Mouse (Mus musculus) liver, embryonic 16.5 days (tissue): Measurements from ENCODE around the gene Cyp26b1. TPM values are rescaled to one million over a fixed set of nuclear protein-coding genes. Genes with fewer than 3 reads are reported as not detected.

Experiments used
- ATAC-seq: fragments of 200-750 bp; cut with Nextera tagmentation; 2 replicates; pipeline ENCODE4 v1.8.0; 2017; ENCODE audit warnings: low read depth, mild to moderate bottlenecking, moderate number of reproducible peaks, moderate library complexity
- H3K27ac ChIP-seq: fragments of 300-500 bp; sonication (generic); 2 replicates; pipeline ENCODE4 v1.5.1; 2014; ENCODE audit warnings: mild to moderate bottlenecking, low read length
- H3K27me3 ChIP-seq: fragments of 300-500 bp; sonication (generic); 2 replicates; pipeline ENCODE4 v1.6.1; 2014; ENCODE audit warnings: low read depth, low read length, mixed read lengths; ENCODE audit not compliant: control insufficient read depth, insufficient read depth
- H3K36me3 ChIP-seq: fragments of 300-500 bp; sonication (generic); 2 replicates; pipeline ENCODE4 v1.6.1; 2014; ENCODE audit warnings: mild to moderate bottlenecking; ENCODE audit not compliant: control insufficient read depth, insufficient read depth
- H3K4me1 ChIP-seq: fragments of 300-500 bp; sonication (generic); 2 replicates; pipeline ENCODE4 v1.6.1; 2014; ENCODE audit warnings: low read depth, low read length, mixed read lengths; ENCODE audit not compliant: control insufficient read depth
- H3K4me2 ChIP-seq: fragments of 300-500 bp; sonication (generic); 2 replicates; pipeline ENCODE4 v1.6.1; 2014; ENCODE audit warnings: low read depth, low read length, mixed read lengths
- H3K4me3 ChIP-seq: fragments of 300-500 bp; sonication (generic); 2 replicates; pipeline ENCODE4 v1.5.1; 2014; ENCODE audit warnings: low read depth, mild to moderate bottlenecking, low read length
- H3K9ac ChIP-seq: fragments of 300-500 bp; sonication (generic); 2 replicates; pipeline ENCODE4 v1.6.1; 2014; ENCODE audit warnings: low read depth, low read length
- H3K9me3 ChIP-seq: fragments of 300-500 bp; sonication (generic); replicated peaks from 2 replicates; pipeline ENCODE4 v1.6.1; 2016; ENCODE audit warnings: low read length; ENCODE audit not compliant: control insufficient read depth
- WGBS: fragments of 180-500 bp; shearing (Covaris S2); extraction: QIAGEN DNeasy Blood & Tissue Kit; methylation state at CpG from one replicate; pipeline ENCODE4 v1.1.7; 2014; ENCODE audit not compliant: insufficient replicate concordance; 5-methylcytosine and 5-hydroxymethylcytosine counted together
- polyA plus RNA-seq: library from polyadenylated mRNA; unstranded; fragments of >200 nt; fragmentation: Nextera tagmentation; extraction: Ambion mirVana; gene quantifications from 2 replicates; pipeline ENCODE4 v1.2.1, GENCODE M21; 2015

Gene Cyp26b1
- polyA plus RNA-seq, result 0.07 and 0.17 TPM in 2 replicates

DNA sequence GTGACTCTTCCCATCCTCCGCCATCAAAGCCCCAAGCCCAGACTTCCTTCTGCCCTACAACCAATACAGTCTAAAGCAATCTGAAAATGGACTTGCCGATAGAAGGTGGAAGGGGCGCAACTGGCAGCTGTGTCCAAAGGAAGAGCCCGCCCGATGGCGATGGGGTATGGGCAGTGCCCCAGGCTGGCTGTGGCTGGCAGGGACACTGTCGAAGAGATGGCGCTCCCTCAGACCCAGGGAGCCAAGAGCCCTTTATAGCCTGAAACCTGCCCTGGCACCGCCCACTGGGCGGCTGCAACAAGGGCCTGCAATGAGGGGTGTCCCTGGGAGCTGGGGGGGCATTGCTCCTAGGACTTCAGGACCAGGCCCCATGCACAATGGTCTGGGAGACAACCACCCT, at the start of gene Cyp26b1:
Gene Cyp26b1, minus strand, starts transcription at position 216 of the 400 bp plus-strand sequence.
- Histone ChIP-seq H3K27ac (no peak within 1 kb of the TSS), H3K4me3 (no peak within 1 kb of the TSS), H3K36me3 (no peaks in the 10 kb centered on the region), H3K9me3 (no peaks in the 10 kb centered on the region), H3K4me1 (no peaks in the 10 kb centered on the region), H3K27me3 (peaks cover 18% of the 10 kb centered on the region), H3K4me2 (no peak within 1 kb of the TSS), H3K9ac (no peak within 1 kb of the TSS)
- no peak for ATAC-seq
- WGBS, result 72% methylated on average over 10 of the region's 10 CpGs

DNA sequence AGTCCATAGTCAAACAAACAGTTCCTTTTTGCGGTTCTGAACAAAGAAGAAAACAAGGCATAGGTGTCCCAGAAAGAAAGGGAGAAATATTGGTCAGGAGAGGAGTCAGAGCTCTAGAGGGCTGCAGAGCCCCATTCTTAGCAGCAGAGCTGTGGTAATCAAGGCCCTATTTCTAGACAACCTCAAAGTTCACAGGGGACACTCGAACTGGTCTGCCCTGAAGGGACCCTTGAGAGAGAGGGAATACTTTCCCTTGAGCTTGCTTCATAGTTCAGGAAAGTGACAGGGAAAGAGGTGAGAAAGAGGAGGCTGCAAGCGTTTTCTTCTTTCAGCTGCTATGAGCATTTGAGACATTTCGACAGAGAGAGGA, 47.3 kb upstream of the Cyp26b1 start:
- H3K9ac ChIP-seq, result no peak overlapping the region

GRCm38 (mm10) chr6:84640324-84641061, 46.8 kb upstream of the Cyp26b1 start:
- H3K9me3 ChIP-seq, result no peaks in the 10 kb centered on the region
- no peak overlapping the region for H3K4me2 ChIP-seq
- H3K27ac ChIP-seq, result no peak overlapping the region
- no peaks in the 10 kb centered on the region for H3K27me3 ChIP-seq
- no peaks in the 10 kb centered on the region for H3K36me3 ChIP-seq
- no peak overlapping the region for H3K9ac ChIP-seq
- peaks cover 5% of the 10 kb centered on the region for H3K4me1 ChIP-seq
- no peak overlapping the region for H3K4me3 ChIP-seq
- WGBS, result 34% methylated on average over 9 of the region's 9 CpGs
- ATAC-seq, result peak; percentile 83

More for the DNA sequence above, 47.3 kb upstream of the Cyp26b1 start:
- H3K36me3 ChIP-seq, result no peaks in the 10 kb centered on the region
- H3K27ac ChIP-seq, result no peak overlapping the region
- 28% methylated on average over 4 of the region's 4 CpGs for WGBS
- H3K4me2 ChIP-seq, result no peak overlapping the region
- H3K4me1 ChIP-seq, result peaks cover 5% of the 10 kb centered on the region
- 0 out of 2 replicates have a peak, but pooled peaks have one; percentile 28 for ATAC-seq
- no peak overlapping the region for H3K4me3 ChIP-seq
- no peaks in the 10 kb centered on the region for H3K27me3 ChIP-seq
- no peaks in the 10 kb centered on the region for H3K9me3 ChIP-seq

- Histone ChIP-seq H3K9ac (no peak overlapping the region), H3K4me2 (no peak overlapping the region), H3K27ac (no peak overlapping the region), H3K4me1 (peaks cover 5% of the 10 kb centered on the region), H3K36me3 (no peaks in the 10 kb centered on the region), H3K4me3 (no peak overlapping the region), H3K9me3 (no peaks in the 10 kb centered on the region), H3K27me3 (no peaks in the 10 kb centered on the region)
- ATAC-seq, result no peak
Measured at GRCm38 (mm10) chr6:84638206-84638605, 44.5 kb upstream of the Cyp26b1 start.

DNA sequence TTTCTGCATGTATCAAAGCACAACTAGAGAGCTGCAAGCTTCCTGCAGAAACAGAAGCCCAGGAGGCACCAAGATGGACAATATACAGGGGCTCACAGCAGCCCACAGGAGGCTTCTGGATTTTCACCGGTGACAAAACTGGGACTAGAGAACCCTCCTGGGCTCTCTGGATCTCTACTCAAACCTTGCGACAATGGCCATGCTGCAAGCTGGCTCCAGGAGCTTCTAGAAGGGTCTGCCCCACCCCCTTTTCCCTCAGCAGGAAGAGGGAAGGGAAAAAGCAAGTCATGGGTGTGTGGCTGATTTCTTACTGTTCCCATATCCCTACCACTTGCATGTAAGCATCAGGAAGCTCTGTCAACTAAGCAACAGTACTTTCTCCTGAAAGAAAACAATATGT, 37.9 kb upstream of the Cyp26b1 start:
- no peak for ATAC-seq
- 59% methylated on average over 2 of the region's 2 CpGs for WGBS
- no peak overlapping the region for H3K4me3 ChIP-seq
- no peaks in the 10 kb centered on the region for H3K9me3 ChIP-seq
- H3K27me3 ChIP-seq, result no peaks in the 10 kb centered on the region
- no peak overlapping the region for H3K9ac ChIP-seq
- H3K36me3 ChIP-seq, result no peaks in the 10 kb centered on the region
- no peaks in the 10 kb centered on the region; the same call in 1 of the 2 replicates for H3K4me1 ChIP-seq
- no peak overlapping the region for H3K4me2 ChIP-seq
- H3K27ac ChIP-seq, result no peak overlapping the region

DNA sequence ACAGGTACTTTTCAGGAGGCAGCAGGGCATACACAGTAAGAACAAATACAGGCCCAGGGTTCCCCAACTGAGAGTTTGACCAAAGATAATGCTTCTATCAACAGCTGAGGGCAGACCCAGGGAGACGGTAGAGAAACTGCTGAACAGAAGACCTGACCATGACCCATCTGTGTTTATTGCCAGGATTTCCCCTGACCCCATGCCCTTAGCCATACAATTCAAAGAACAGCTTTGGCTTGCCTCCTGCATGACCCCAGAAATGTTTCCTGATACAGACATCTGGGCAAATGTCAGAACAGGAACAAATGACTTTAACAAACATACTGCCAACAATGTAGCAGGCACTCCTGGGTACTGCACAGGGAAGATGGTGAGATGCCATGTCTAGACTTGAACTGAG, 36.6 kb upstream of the Cyp26b1 start:
- H3K4me3 ChIP-seq, result no peak overlapping the region
- no peak overlapping the region for H3K4me2 ChIP-seq
- no peaks in the 10 kb centered on the region for H3K9me3 ChIP-seq
- H3K9ac ChIP-seq, result no peak overlapping the region
- ATAC-seq, result peak; percentile 43; the same call in 1 of the 2 replicates
- H3K4me1 ChIP-seq, result no peaks in the 10 kb centered on the region; the same call in 1 of the 2 replicates
- H3K27me3 ChIP-seq, result no peaks in the 10 kb centered on the region
- H3K27ac ChIP-seq, result no peak overlapping the region
- H3K36me3 ChIP-seq, result no peaks in the 10 kb centered on the region
- 14% methylated on average over 1 of the region's 1 CpGs for WGBS

- H3K9me3 ChIP-seq, result no peaks in the 10 kb centered on the region
- 56% methylated on average over 5 of the region's 5 CpGs for WGBS
- ATAC-seq, result no peak
- no peak overlapping the region for H3K4me3 ChIP-seq
- no peak overlapping the region for H3K27ac ChIP-seq
- no peak overlapping the region for H3K9ac ChIP-seq
- no peaks in the 10 kb centered on the region; the same call in 1 of the 2 replicates for H3K4me1 ChIP-seq
- H3K27me3 ChIP-seq, result no peaks in the 10 kb centered on the region
- H3K4me2 ChIP-seq, result no peak overlapping the region
- no peaks in the 10 kb centered on the region for H3K36me3 ChIP-seq
Measured at GRCm38 (mm10) chr6:84628831-84629230, 35.1 kb upstream of the Cyp26b1 start.

DNA sequence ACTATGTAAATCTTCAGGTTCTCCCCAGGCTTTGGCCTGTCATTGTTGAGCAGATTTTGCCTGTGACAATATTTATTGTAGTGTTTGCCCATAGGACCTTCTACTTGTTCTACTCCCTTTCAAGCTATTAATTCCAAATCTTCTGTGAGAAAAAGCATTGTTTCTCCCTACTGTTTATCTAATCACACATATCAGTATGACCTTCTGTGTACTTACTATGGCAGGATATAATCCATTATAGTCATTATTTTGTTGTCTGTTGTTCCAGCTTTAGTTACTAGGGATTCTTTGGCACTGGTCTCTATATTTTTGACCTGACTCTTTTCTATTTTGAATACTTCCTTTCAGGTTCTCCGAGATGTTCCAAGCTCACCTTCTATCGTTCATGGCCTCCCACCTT, 32.7 kb upstream of the Cyp26b1 start:
- H3K4me1 ChIP-seq, result no peaks in the 10 kb centered on the region; the same call in 1 of the 2 replicates
- WGBS, result 60% methylated on average over 2 of the region's 2 CpGs
- H3K4me2 ChIP-seq, result no peak overlapping the region

DNA sequence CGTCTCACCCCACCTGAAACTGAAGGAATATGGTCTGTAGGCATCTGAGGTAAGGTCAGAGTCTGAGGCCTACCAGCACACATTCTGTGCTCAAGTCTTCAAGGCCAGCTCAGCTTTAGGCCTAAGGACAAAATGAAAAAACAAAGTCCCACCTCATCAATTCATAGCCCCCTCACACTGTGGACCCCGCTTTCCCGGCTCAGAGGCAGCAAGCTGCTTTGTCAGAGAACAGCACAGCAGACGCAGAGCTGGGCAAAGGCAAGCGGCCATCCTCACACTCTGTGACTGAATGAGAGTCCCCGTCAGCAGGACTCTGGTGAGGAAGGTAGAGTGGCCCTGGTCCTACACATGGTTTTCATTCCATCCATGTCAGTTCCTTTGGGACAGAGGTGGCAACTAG, 25.5 kb upstream of the Cyp26b1 start:
- no peak overlapping the region for H3K4me2 ChIP-seq
- H3K9ac ChIP-seq, result no peak overlapping the region
- no peak for ATAC-seq
- no peaks in the 10 kb centered on the region for H3K36me3 ChIP-seq
- H3K27ac ChIP-seq, result no peak overlapping the region
- no peaks in the 10 kb centered on the region for H3K4me1 ChIP-seq
- no peaks in the 10 kb centered on the region for H3K27me3 ChIP-seq
- H3K9me3 ChIP-seq, result no peaks in the 10 kb centered on the region
- WGBS, result 84% methylated on average over 6 of the region's 6 CpGs
- H3K4me3 ChIP-seq, result no peak overlapping the region

More for the DNA sequence above, 32.7 kb upstream of the Cyp26b1 start:
- Histone ChIP-seq H3K9me3 (no peaks in the 10 kb centered on the region), H3K9ac (no peak overlapping the region), H3K27me3 (no peaks in the 10 kb centered on the region), H3K27ac (no peak overlapping the region), H3K36me3 (no peaks in the 10 kb centered on the region), H3K4me3 (no peak overlapping the region)
- no peak for ATAC-seq
